19 mouse cellular contexts compared by ENCODE assay signal in the genomic region with DNA sequence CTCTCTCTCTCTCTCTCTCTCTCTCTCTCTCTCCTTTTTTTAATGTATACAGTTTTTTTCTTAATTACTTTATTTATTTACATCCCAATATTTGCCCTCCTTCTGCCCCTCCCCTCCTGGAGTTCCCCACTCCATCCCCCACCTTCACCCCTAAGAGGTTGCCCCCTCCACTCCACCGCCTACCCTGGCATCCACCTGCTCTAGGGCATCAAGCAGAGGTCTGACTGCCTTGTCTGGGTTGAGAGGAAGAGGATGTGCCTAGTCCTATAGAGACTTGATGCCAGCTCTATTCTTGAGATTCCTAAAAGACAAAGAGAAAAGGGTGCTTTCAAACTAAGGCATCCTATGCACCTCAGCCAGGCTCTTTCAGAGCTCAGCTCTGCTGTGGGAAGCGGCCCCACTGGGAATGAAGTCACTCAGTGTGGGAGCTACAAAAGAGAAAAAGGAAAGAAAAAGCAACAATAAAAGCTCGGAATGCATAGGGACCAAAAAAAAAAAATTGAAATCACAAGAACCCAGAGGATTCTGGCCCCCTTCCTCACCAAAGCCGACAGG.
A peak's percentile ranks its signal among the peaks of the same experiment; 100 is the strongest.
DNase-seq lines count a peak whose midpoint lies in the region; ATAC-seq lines count a peak whose summit lies in the region.
"Had no signal": no experiment of that assay in that cellular context is flagged by ENCODE, and none has a peak within 500 bp of the region (broad histone marks: within the 10 kb centered on the region; RNA-seq: fewer than 3 reads in every experiment).

No protein-coding gene starts in this region.

- no peak overlapping the region for H3K9ac ChIP-seq in midbrain, embryonic 16.5 days (ENCODE audit: low read depth, low read length)
- no peak overlapping the region for H3K9ac ChIP-seq in midbrain, embryonic 14.5 days (replicated peaks; ENCODE audit: low read length)
- H3K9ac ChIP-seq in forebrain, embryonic 15.5 days (replicated peaks) = no peak overlapping the region
- H3K9ac ChIP-seq: embryonic facial prominence, embryonic 12.5 days; heart, embryonic 15.5 days; hindbrain, embryonic 14.5 days had no signal

- H3K27ac ChIP-seq in midbrain, embryonic 16.5 days (ENCODE audit: low read length) = no peak overlapping the region
- H3K27ac ChIP-seq in midbrain, embryonic 14.5 days (replicated peaks; ENCODE audit: low read depth, low read length) = no peak overlapping the region
- no peak overlapping the region for H3K27ac ChIP-seq in forebrain, embryonic 15.5 days (replicated peaks)
- peak overlapping the region; percentile 36; the same call in 1 of the 2 replicates for H3K27ac ChIP-seq in limb, embryonic 10.5 days
- H3K27ac ChIP-seq: embryonic facial prominence, embryonic 12.5 days; heart, adult 2 months; heart, embryonic 15.5 days; hindbrain, embryonic 14.5 days had no signal

- no peak for DNase-seq in frontal cortex, postnatal 25 days (ENCODE audit: low spot score in 2 of 2)
- DNase-seq in midbrain, embryonic 14.5 days = no peak
- DNase-seq in limb, embryonic 10.5 days (ENCODE audit: low spot score) = no peak
- DNase-seq in urinary bladder, postnatal 4 days (ENCODE audit: low spot score in 2 of 2) = no peak
- DNase-seq: adrenal gland, adult 2 months; adrenal gland, postnatal 25 days; cerebellum, adult 2 months; cerebellum, postnatal 10 days; gastrocnemius, postnatal 14 days; heart, adult 2 months; heart, postnatal 14 days had no signal

- ATAC-seq in frontal cortex, adult (ENCODE audit: low TSS enrichment) = peak; percentile 92
- ATAC-seq in midbrain, embryonic 16.5 days = peak; percentile 67
- no peak for ATAC-seq in midbrain, embryonic 14.5 days (ENCODE audit: low FRiP score, low TSS enrichment)
- ATAC-seq in forebrain, embryonic 15.5 days (replicated peaks) = peak; percentile 41; the same call in 1 of the 2 replicates
- ATAC-seq: intestine, embryonic 16.5 days had no signal

- no peak overlapping the region for H3K4me3 ChIP-seq in midbrain, embryonic 16.5 days (ENCODE audit: low read depth, low read length)
- no peak overlapping the region for H3K4me3 ChIP-seq in midbrain, embryonic 14.5 days (replicated peaks; ENCODE audit: low read depth, low read length)
- H3K4me3 ChIP-seq in forebrain, embryonic 15.5 days = no peak overlapping the region
- H3K4me3 ChIP-seq in limb, embryonic 10.5 days = no peak overlapping the region
- H3K4me3 ChIP-seq: embryonic facial prominence, embryonic 12.5 days; heart, adult 2 months; heart, embryonic 15.5 days had no signal

- H3K36me3 ChIP-seq in midbrain, embryonic 16.5 days (ENCODE audit: control insufficient read depth, insufficient read depth, low read length) = no peaks in the 10 kb centered on the region
- H3K36me3 ChIP-seq in midbrain, embryonic 14.5 days (ENCODE audit: control insufficient read depth, insufficient read depth, low read length) = no peaks in the 10 kb centered on the region
- H3K36me3 ChIP-seq in forebrain, embryonic 15.5 days = no peaks in the 10 kb centered on the region
- no peaks in the 10 kb centered on the region for H3K36me3 ChIP-seq in limb, embryonic 10.5 days
- H3K36me3 ChIP-seq: embryonic facial prominence, embryonic 12.5 days; heart, embryonic 15.5 days had no signal

- WGBS in midbrain, embryonic 16.5 days = 39% methylated on average over 4 of the region's 4 CpGs
- 53% methylated on average over 4 of the region's 4 CpGs for WGBS in midbrain, embryonic 14.5 days
- 27% methylated on average over 4 of the region's 4 CpGs for WGBS in forebrain, embryonic 15.5 days
- 79% methylated on average over 4 of the region's 4 CpGs for WGBS in limb, embryonic 10.5 days

- no peaks in the 10 kb centered on the region for H3K9me3 ChIP-seq in midbrain, embryonic 16.5 days (replicated peaks; ENCODE audit: control insufficient read depth, low read length, poor library complexity, severe bottlenecking)
- H3K9me3 ChIP-seq in midbrain, embryonic 14.5 days (ENCODE audit: control insufficient read depth, low read length) = no peaks in the 10 kb centered on the region
- no peaks in the 10 kb centered on the region for H3K9me3 ChIP-seq in forebrain, embryonic 15.5 days
- H3K9me3 ChIP-seq in limb, embryonic 10.5 days (replicated peaks) = no peaks in the 10 kb centered on the region
- H3K9me3 ChIP-seq: embryonic facial prominence, embryonic 12.5 days; heart, embryonic 15.5 days had no signal

- no peak overlapping the region for H3K4me2 ChIP-seq in midbrain, embryonic 16.5 days (ENCODE audit: low read length)
- H3K4me2 ChIP-seq in midbrain, embryonic 14.5 days (ENCODE audit: low read length) = no peak overlapping the region
- H3K4me2 ChIP-seq in forebrain, embryonic 15.5 days (replicated peaks) = no peak overlapping the region
- H3K4me2 ChIP-seq: embryonic facial prominence, embryonic 12.5 days; heart, embryonic 11.5 days; heart, embryonic 15.5 days; hindbrain, embryonic 14.5 days had no signal

- no peaks in the 10 kb centered on the region for H3K4me1 ChIP-seq in midbrain, embryonic 16.5 days (ENCODE audit: control insufficient read depth, insufficient read depth, low read length)
- no peaks in the 10 kb centered on the region for H3K4me1 ChIP-seq in midbrain, embryonic 14.5 days (ENCODE audit: control insufficient read depth, insufficient read depth, low read length)
- no peaks in the 10 kb centered on the region for H3K4me1 ChIP-seq in forebrain, embryonic 15.5 days
- H3K4me1 ChIP-seq in limb, embryonic 10.5 days = peaks cover 43% of the 10 kb centered on the region
- H3K4me1 ChIP-seq: heart, embryonic 15.5 days had no signal

- no peaks in the 10 kb centered on the region for H3K27me3 ChIP-seq in midbrain, embryonic 16.5 days (ENCODE audit: control insufficient read depth, insufficient read depth, low read depth, low read length)
- no peaks in the 10 kb centered on the region for H3K27me3 ChIP-seq in midbrain, embryonic 14.5 days (ENCODE audit: control insufficient read depth, insufficient read depth, low read length)
- no peaks in the 10 kb centered on the region for H3K27me3 ChIP-seq in forebrain, embryonic 15.5 days
- H3K27me3 ChIP-seq in limb, embryonic 10.5 days (ENCODE audit: low read depth, poor library complexity, severe bottlenecking) = no peaks in the 10 kb centered on the region
- H3K27me3 ChIP-seq: embryonic facial prominence, embryonic 12.5 days; heart, embryonic 15.5 days had no signal
